Mouse (Mus musculus): ENCODE results near the gene Pnpla3.
"Not testable (repeated sequence)": the region's sequence is repeated elsewhere in the genome, so short reads cannot be mapped to it uniquely, and the experiment has no call there.

Gene Pnpla3

GRCm38 (mm10) chr15:84167600-84167999 lies at the start of gene Pnpla3:
Pnpla3 (plus strand) TSS chr15:84167837.
- DNase-seq = peak; percentile 95 to 96

GRCm38 (mm10) chr15:84120612-84121011 lies 47.0 kb upstream of the Pnpla3 start:
- no peak for DNase-seq

GRCm38 (mm10) chr15:84121036-84121435 lies 46.6 kb upstream of the Pnpla3 start:
- DNase-seq = no peak

GRCm38 (mm10) chr15:84123075-84123474 lies 44.6 kb upstream of the Pnpla3 start, which contains the start of gene Pnpla5:
Pnpla5 (minus strand) TSS chr15:84123175.
- no peak for DNase-seq

GRCm38 (mm10) chr15:84124086-84124485 lies 43.6 kb upstream of the Pnpla3 start:
- DNase-seq = no peak

- DNase-seq = no peak
These were observed 41.2 kb upstream of the Pnpla3 start for GRCm38 (mm10) chr15:84126447-84126846.

- DNase-seq = peak; percentile 23 to 25
These were observed 40.8 kb upstream of the Pnpla3 start for GRCm38 (mm10) chr15:84126871-84127270.

GRCm38 (mm10) chr15:84131096-84131786 lies 36.4 kb upstream of the Pnpla3 start:
- peak; percentile 69 for DNase-seq

GRCm38 (mm10) chr15:84131971-84132370 lies 35.7 kb upstream of the Pnpla3 start:
- DNase-seq = no peak

GRCm38 (mm10) chr15:84133440-84133839 lies 34.2 kb upstream of the Pnpla3 start:
- no peak for DNase-seq

GRCm38 (mm10) chr15:84135472-84135871 lies 32.2 kb upstream of the Pnpla3 start:
- no peak for DNase-seq

GRCm38 (mm10) chr15:84136473-84137415 lies 30.9 kb upstream of the Pnpla3 start:
- DNase-seq = no peak

- DNase-seq = peak in 1 of 2 experiments; percentile 34
These were observed 28.0 kb upstream of the Pnpla3 start for GRCm38 (mm10) chr15:84139592-84140005.

- no peak for DNase-seq
These were observed 27.5 kb upstream of the Pnpla3 start for GRCm38 (mm10) chr15:84140109-84140508.

GRCm38 (mm10) chr15:84140929-84141328 lies 26.7 kb upstream of the Pnpla3 start:
- no peak for DNase-seq

- DNase-seq = no peak
These were observed 11.5 kb upstream of the Pnpla3 start for GRCm38 (mm10) chr15:84156158-84156557.

- not testable (repeated sequence) for DNase-seq
These were observed 10.1 kb upstream of the Pnpla3 start for GRCm38 (mm10) chr15:84157530-84157929.

- no peak for DNase-seq
These were observed 5.8 kb upstream of the Pnpla3 start for GRCm38 (mm10) chr15:84161871-84162270.

- no peak for DNase-seq
These were observed 819 bp upstream of the Pnpla3 start for GRCm38 (mm10) chr15:84166818-84167217.

- no peak for DNase-seq
These were observed 829 bp downstream of the Pnpla3 start for GRCm38 (mm10) chr15:84168170-84169161.

- no peak for DNase-seq
These were observed 1.9 kb downstream of the Pnpla3 start for GRCm38 (mm10) chr15:84169511-84169910.

GRCm38 (mm10) chr15:84171166-84171565 lies 3.5 kb downstream of the Pnpla3 start:
- no peak for DNase-seq
